Mouse (Mus musculus) midbrain, embryonic 15.5 days (tissue): ENCODE data around the gene Mthfsd. TPM values are rescaled to one million over a fixed set of nuclear protein-coding genes. Genes with fewer than 3 reads are reported as not detected.

Source experiments
- microRNA-seq: library from miRNA; unstranded; fragments of <30 nt; microRNA quantifications from one replicate; pipeline ENCODE4, GENCODE M21; 2016
- polyA plus RNA-seq: library from polyadenylated mRNA; unstranded; fragments of >200 nt; fragmentation: Nextera tagmentation; extraction: Ambion mirVana; gene quantifications from 2 replicates; pipeline ENCODE4 v1.2.1, GENCODE M21; 2015

Mthfsd gene
- polyA plus RNA-seq, 1 experiment from 2014 or later: 51.1 TPM

Small RNA genes within 50 kb of the gene (microRNA-seq; reads per million reads assigned to microRNA genes)
- not detected for gene Gm27530

Other genes with a start within 250 kb of the Mthfsd start
- gene Foxf1, start 24.0 kb downstream of the Mthfsd start, polyA plus RNA-seq: 1.0 and 1.6 TPM in 2 replicates
- gene Foxc2, start 7.8 kb upstream of the Mthfsd start, polyA plus RNA-seq: 4.2 and 5.2 TPM in 2 replicates
- 0.12 and 0.18 TPM in 2 replicates for gene Foxl1, start 19.5 kb upstream of the Mthfsd start, polyA plus RNA-seq